Mouse (Mus musculus) CD4-positive, CD25-positive, alpha-beta regulatory T cell, adult 9 weeks (primary cell): ENCODE measurements around the gene Zfp992. TPM values are rescaled to one million over a fixed set of nuclear protein-coding genes. Genes with fewer than 3 reads are reported as not detected.

Experiments
- polyA plus RNA-seq: library from polyadenylated mRNA; unstranded; fragments of 100-300 nt; shearing (Covaris generic); gene quantifications from one replicate; pipeline ENCODE4 v1.2.1, GENCODE M21; 2017

The Zfp992 gene
- polyA plus RNA-seq = 4.4 TPM

GRCm38 (mm10) chr4:146448950-146449349 is at the start of gene Zfp992:
Gene Zfp992 (plus strand): TSS chr4:146449023.

GRCm38 (mm10) chr4:146501727-146502126 is 52.9 kb downstream of the Zfp992 start, which contains the start of gene Zfp981:
Gene Zfp981 (plus strand): TSS chr4:146502027.

Other genes with a start within 250 kb of the Zfp992 start
- gene Zfp981, start 53.0 kb downstream of the Zfp992 start, polyA plus RNA-seq = not detected
- 6.9 TPM for gene Zfp993, start 161.9 kb downstream of the Zfp992 start, polyA plus RNA-seq